Mouse (Mus musculus): ENCODE results near the gene Skor1. TPM values are rescaled to one million over a fixed set of nuclear protein-coding genes. Genes with fewer than 3 reads are reported as not detected.
A peak's percentile ranks its signal among the peaks of the same experiment; 100 is the strongest.

Skor1 gene
- polyA plus RNA-seq, 1 experiment = 0.04 TPM

- peak overlapping the region; percentile 66 for H3K27ac ChIP-seq (ENCODE audit: control insufficient read depth, insufficient read depth, low read length)
- DNase-seq = no peak
- peaks cover 5% of the 10 kb centered on the region; the same call in 1 of the 2 replicates for H3K27me3 ChIP-seq (ENCODE audit: control insufficient read depth, insufficient read depth, low read length)
- H3K4me3 ChIP-seq (ENCODE audit: control insufficient read depth, insufficient read depth, low read length) = peak overlapping the region; percentile 90
- H3K36me3 ChIP-seq (ENCODE audit: control insufficient read depth, insufficient read depth, low read length) = no peaks in the 10 kb centered on the region
- peaks cover 26% of the 10 kb centered on the region for H3K4me1 ChIP-seq (replicated peaks; ENCODE audit: control insufficient read depth, insufficient read depth, low read length)
- 9% methylated on average over 28 of the region's 28 CpGs for WGBS
- no peak for TF ChIP-seq CTCF (IDR thresholded peaks at IDR 0.05; ENCODE audit: borderline replicate concordance, control insufficient read depth, extremely low read depth, insufficient read depth, low read length, poor library complexity)
- no peak for TF ChIP-seq POLR2A (IDR thresholded peaks at IDR 0.05; ENCODE audit: control insufficient read depth, extremely low read depth, insufficient read depth, low read length, poor library complexity)
Measured at GRCm38 (mm10) chr9:63131957-63132602, 16.7 kb downstream of the Skor1 start.

- 0 out of 2 replicates have a peak, but pooled peaks cover 3% of the 10 kb centered on the region for H3K27me3 ChIP-seq (ENCODE audit: control insufficient read depth, insufficient read depth, low read length)
- no peak overlapping the region for H3K27ac ChIP-seq (ENCODE audit: control insufficient read depth, insufficient read depth, low read length)
- 93% methylated on average over 8 of the region's 8 CpGs for WGBS
- no peaks in the 10 kb centered on the region for H3K36me3 ChIP-seq (ENCODE audit: control insufficient read depth, insufficient read depth, low read length)
- no peak for DNase-seq
- no peak for TF ChIP-seq POLR2A (IDR thresholded peaks at IDR 0.05; ENCODE audit: control insufficient read depth, extremely low read depth, insufficient read depth, low read length, poor library complexity)
- TF ChIP-seq CTCF (IDR thresholded peaks at IDR 0.05; ENCODE audit: borderline replicate concordance, control insufficient read depth, extremely low read depth, insufficient read depth, low read length, poor library complexity) = no peak
- H3K4me3 ChIP-seq (ENCODE audit: control insufficient read depth, insufficient read depth, low read length) = no peak overlapping the region
- H3K4me1 ChIP-seq (replicated peaks; ENCODE audit: control insufficient read depth, insufficient read depth, low read length) = peaks cover 19% of the 10 kb centered on the region
Measured at GRCm38 (mm10) chr9:63129641-63130041, 19.1 kb downstream of the Skor1 start.

- 47% methylated on average over 9 of the region's 9 CpGs for WGBS
- H3K36me3 ChIP-seq (ENCODE audit: control insufficient read depth, insufficient read depth, low read length) = no peaks in the 10 kb centered on the region
- H3K27ac ChIP-seq (ENCODE audit: control insufficient read depth, insufficient read depth, low read length) = no peak overlapping the region
- DNase-seq = no peak
- no peak overlapping the region for H3K4me3 ChIP-seq (ENCODE audit: control insufficient read depth, insufficient read depth, low read length)
- H3K27me3 ChIP-seq (ENCODE audit: control insufficient read depth, insufficient read depth, low read length) = no peaks in the 10 kb centered on the region
- H3K4me1 ChIP-seq (replicated peaks; ENCODE audit: control insufficient read depth, insufficient read depth, low read length) = peaks cover 12% of the 10 kb centered on the region
- no peak for TF ChIP-seq POLR2A (IDR thresholded peaks at IDR 0.05; ENCODE audit: control insufficient read depth, extremely low read depth, insufficient read depth, low read length, poor library complexity)
Measured at GRCm38 (mm10) chr9:63124512-63124911, 24.2 kb downstream of the Skor1 start.

GRCm38 (mm10) chr9:63123451-63124438 lies 25.0 kb downstream of the Skor1 start:
- Histone ChIP-seq H3K36me3 (ENCODE audit: control insufficient read depth, insufficient read depth, low read length) (no peaks in the 10 kb centered on the region), H3K27me3 (ENCODE audit: control insufficient read depth, insufficient read depth, low read length) (no peaks in the 10 kb centered on the region), H3K27ac (ENCODE audit: control insufficient read depth, insufficient read depth, low read length) (no peak overlapping the region), H3K4me3 (ENCODE audit: control insufficient read depth, insufficient read depth, low read length) (peak overlapping the region; percentile 49), H3K4me1 (replicated peaks; ENCODE audit: control insufficient read depth, insufficient read depth, low read length) (peaks cover 8% of the 10 kb centered on the region; the same call in 1 of the 2 replicates)
- peak; percentile 98 for TF ChIP-seq CTCF (IDR thresholded peaks at IDR 0.05; ENCODE audit: borderline replicate concordance, control insufficient read depth, extremely low read depth, insufficient read depth, low read length, poor library complexity)
- TF ChIP-seq POLR2A (IDR thresholded peaks at IDR 0.05; ENCODE audit: control insufficient read depth, extremely low read depth, insufficient read depth, low read length, poor library complexity) = no peak
- peak; percentile 86 for DNase-seq
- 8% methylated on average over 30 of the region's 30 CpGs for WGBS

- TF ChIP-seq POLR2A (IDR thresholded peaks at IDR 0.05; ENCODE audit: control insufficient read depth, extremely low read depth, insufficient read depth, low read length, poor library complexity) (no peak), CTCF (IDR thresholded peaks at IDR 0.05; ENCODE audit: borderline replicate concordance, control insufficient read depth, extremely low read depth, insufficient read depth, low read length, poor library complexity) (no peak)
- no peak overlapping the region for H3K4me3 ChIP-seq (ENCODE audit: control insufficient read depth, insufficient read depth, low read length)
- no peak overlapping the region for H3K27ac ChIP-seq (ENCODE audit: control insufficient read depth, insufficient read depth, low read length)
- no peaks in the 10 kb centered on the region for H3K27me3 ChIP-seq (ENCODE audit: control insufficient read depth, insufficient read depth, low read length)
- WGBS = 93% methylated on average over 8 of the region's 8 CpGs
- H3K4me1 ChIP-seq (replicated peaks; ENCODE audit: control insufficient read depth, insufficient read depth, low read length) = peaks cover 5% of the 10 kb centered on the region; the same call in 1 of the 2 replicates
- no peak for DNase-seq
- H3K36me3 ChIP-seq (ENCODE audit: control insufficient read depth, insufficient read depth, low read length) = no peaks in the 10 kb centered on the region
Measured at GRCm38 (mm10) chr9:63122161-63122833, 26.5 kb downstream of the Skor1 start.

GRCm38 (mm10) chr9:63118385-63118784 lies 30.4 kb downstream of the Skor1 start:
- WGBS = 96% methylated on average over 5 of the region's 5 CpGs
- Histone ChIP-seq H3K27me3 (ENCODE audit: control insufficient read depth, insufficient read depth, low read length) (no peaks in the 10 kb centered on the region), H3K36me3 (ENCODE audit: control insufficient read depth, insufficient read depth, low read length) (no peaks in the 10 kb centered on the region), H3K27ac (ENCODE audit: control insufficient read depth, insufficient read depth, low read length) (no peak overlapping the region), H3K4me1 (replicated peaks; ENCODE audit: control insufficient read depth, insufficient read depth, low read length) (no peaks in the 10 kb centered on the region), H3K4me3 (ENCODE audit: control insufficient read depth, insufficient read depth, low read length) (no peak overlapping the region)
- DNase-seq = no peak
- TF ChIP-seq CTCF (IDR thresholded peaks at IDR 0.05; ENCODE audit: borderline replicate concordance, control insufficient read depth, extremely low read depth, insufficient read depth, low read length, poor library complexity) (no peak), POLR2A (IDR thresholded peaks at IDR 0.05; ENCODE audit: control insufficient read depth, extremely low read depth, insufficient read depth, low read length, poor library complexity) (no peak)
